Mouse (Mus musculus): ENCODE measurements around the gene Selenop. TPM values are rescaled to one million over a fixed set of nuclear protein-coding genes. Genes with fewer than 3 reads are reported as not detected.

Gene Selenop
- total and polyA plus RNA-seq, 3 experiments = 3.3 to 16.5 (median 7.3) TPM

DNA sequence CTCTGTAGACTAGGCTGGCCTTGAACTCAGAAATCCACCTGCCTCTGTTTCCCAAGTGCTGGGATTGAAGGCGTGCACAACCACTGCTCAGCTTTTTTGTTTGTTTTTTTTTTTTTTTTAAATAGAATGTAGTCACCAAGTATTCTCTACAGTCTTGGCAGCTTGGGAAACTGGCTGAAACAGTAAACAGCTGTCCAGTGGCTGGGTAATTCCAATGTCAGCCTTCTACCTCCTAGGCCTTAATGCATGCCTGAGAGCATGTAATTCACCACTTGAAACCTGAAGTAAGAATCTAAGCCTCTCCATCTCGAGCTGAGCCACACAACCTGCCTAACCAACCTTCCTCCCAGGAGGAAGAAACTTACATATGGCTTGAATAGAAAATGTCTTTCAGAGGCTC lies 48.3 kb downstream of the Selenop start:
- TF ChIP-seq EP300 (IDR thresholded peaks at IDR 0.05; ENCODE audit: low read length) (no peak), RAD21 (IDR thresholded peaks at IDR 0.05; ENCODE audit: low read depth, low read length) (no peak), NELFE (IDR thresholded peaks at IDR 0.05; ENCODE audit: low read depth, low read length) (no peak), CHD2 (IDR thresholded peaks at IDR 0.05; ENCODE audit: low read length) (no peak), TBP (conservative IDR thresholded peaks at IDR 0.05; ENCODE audit: low read depth, low read length) (no peak), USF1 (IDR thresholded peaks at IDR 0.05; ENCODE audit: low read depth, low read length) (no peak), ZKSCAN1 (IDR thresholded peaks at IDR 0.05; ENCODE audit: borderline replicate concordance, low read depth, low read length) (no peak), E2F4 (IDR thresholded peaks at IDR 0.05; ENCODE audit: insufficient replicate concordance, low read depth, low read length) (no peak), ZC3H11A (IDR thresholded peaks at IDR 0.05; ENCODE audit: low read depth, low read length) (no peak), MAFK (IDR thresholded peaks at IDR 0.05; ENCODE audit: insufficient replicate concordance, low read length) (no peak), KAT2A (IDR thresholded peaks at IDR 0.05; ENCODE audit: insufficient replicate concordance, low read length) (no peak)
- Histone ChIP-seq H3K27me3 (replicated peaks) (no peaks in the 10 kb centered on the region), H3K27ac (ENCODE audit: insufficient read depth, low read depth) (no peak overlapping the region), H3K4me1 (ENCODE audit: control insufficient read depth in 1 of 2, insufficient read depth in 2 of 2) (no peaks in the 10 kb centered on the region), H3K9me3 (replicated peaks; ENCODE audit: low read length) (no peaks in the 10 kb centered on the region), H3K4me2 (ENCODE audit: insufficient read depth, low read depth, poor library complexity, severe bottlenecking) (no peak overlapping the region), H3K36me3 (replicated peaks in 1 of 2; ENCODE audit: control insufficient read depth in 1 of 2, insufficient read depth in 1 of 2, low read length in 1 of 2) (no peaks in the 10 kb centered on the region), H3K79me2 (replicated peaks; ENCODE audit: control insufficient read depth, extremely low read depth, insufficient read depth, poor library complexity, severe bottlenecking) (no peaks in the 10 kb centered on the region), H3K9ac (ENCODE audit: insufficient read depth, low read depth) (no peak overlapping the region), H3K4me3 (replicated peaks in 1 of 3; ENCODE audit: low read depth in 2 of 3, low read length in 2 of 3, poor library complexity in 1 of 3) (no peak overlapping the region)
- in situ Hi-C loops (cut with MboI; ENCODE audit: low pct_ligation_motif_present, low pct_unique_long_range_greater_than_20kb, low sequenced_read_pairs) (no loop called here), dilution Hi-C loops (cut with MboI; ENCODE audit: extremely low pct_ligation_motif_present, extremely low pct_unique_long_range_greater_than_20kb, low sequenced_read_pairs) (no loop called here)
- DNase-seq (ENCODE audit: extremely low read depth) = no peak

GRCm38 (mm10) chr15:3319929-3320328 lies 51.6 kb downstream of the Selenop start:
- TF ChIP-seq JUN (IDR thresholded peaks at IDR 0.05; ENCODE audit: insufficient read depth, low read depth, low read length) (no peak), ZNF384 (IDR thresholded peaks at IDR 0.05; ENCODE audit: low read depth, low read length) (no peak), MAZ (IDR thresholded peaks at IDR 0.05; ENCODE audit: low read depth, low read length) (no peak), EP300 (IDR thresholded peaks at IDR 0.05; ENCODE audit: low read length) (no peak), SMC3 (IDR thresholded peaks at IDR 0.05; ENCODE audit: low read depth, low read length) (no peak), E2F4 (IDR thresholded peaks at IDR 0.05; ENCODE audit: insufficient replicate concordance, low read depth, low read length) (no peak), USF2 (conservative IDR thresholded peaks at IDR 0.05; ENCODE audit: low read depth, low read length) (no peak), ZKSCAN1 (IDR thresholded peaks at IDR 0.05; ENCODE audit: borderline replicate concordance, low read depth, low read length) (no peak)
- Histone ChIP-seq H3K4me2 (ENCODE audit: insufficient read depth, low read depth, poor library complexity, severe bottlenecking) (no peak overlapping the region), H3K27ac (ENCODE audit: insufficient read depth, low read depth) (no peak overlapping the region), H3K9ac (ENCODE audit: insufficient read depth, low read depth) (no peak overlapping the region), H3K9me3 (replicated peaks; ENCODE audit: low read length) (no peaks in the 10 kb centered on the region), H3K4me3 (replicated peaks in 1 of 3; ENCODE audit: low read depth in 2 of 3, low read length in 2 of 3, poor library complexity in 1 of 3) (no peak overlapping the region), H3K4me1 (ENCODE audit: control insufficient read depth in 1 of 2, insufficient read depth in 2 of 2) (no peaks in the 10 kb centered on the region), H3K36me3 (replicated peaks in 1 of 2; ENCODE audit: control insufficient read depth in 1 of 2, insufficient read depth in 1 of 2, low read length in 1 of 2) (no peaks in the 10 kb centered on the region), H3K79me2 (replicated peaks; ENCODE audit: control insufficient read depth, extremely low read depth, insufficient read depth, poor library complexity, severe bottlenecking) (no peaks in the 10 kb centered on the region), H3K27me3 (replicated peaks) (no peaks in the 10 kb centered on the region)
- no peak for DNase-seq (ENCODE audit: extremely low read depth)
- in situ Hi-C loops (cut with MboI; ENCODE audit: low pct_ligation_motif_present, low pct_unique_long_range_greater_than_20kb, low sequenced_read_pairs) (no loop called here), dilution Hi-C loops (cut with MboI; ENCODE audit: extremely low pct_ligation_motif_present, extremely low pct_unique_long_range_greater_than_20kb, low sequenced_read_pairs) (no loop called here)

Measured in CH12.LX (cell line).